Mouse (Mus musculus): ENCODE measurements around the gene Hipk2. TPM values are rescaled to one million over a fixed set of nuclear protein-coding genes. Genes with fewer than 3 reads are reported as not detected.

The Hipk2 gene
- polyA plus RNA-seq, 1 experiment: 33.9 TPM

DNA sequence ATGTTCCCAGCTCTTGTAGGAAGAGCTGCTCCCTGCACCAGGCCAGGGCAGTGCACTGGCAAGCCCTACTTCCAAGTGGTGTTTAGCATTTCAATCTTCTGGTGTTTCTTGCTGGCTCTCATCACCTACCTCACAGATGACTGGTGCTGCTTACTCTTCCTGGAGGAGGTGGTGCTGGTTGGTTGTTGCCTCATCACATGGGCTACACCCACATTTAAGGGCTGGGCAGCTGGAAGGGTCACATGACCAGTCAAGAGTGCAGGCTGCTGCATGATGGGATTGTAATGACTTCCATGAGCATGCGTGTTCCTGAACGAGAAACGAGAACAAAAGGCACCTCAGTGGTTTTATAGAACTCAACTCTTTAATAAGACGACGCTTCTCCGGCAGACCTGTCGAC lies 157.3 kb downstream of the Hipk2 start:
- H3K36me3 ChIP-seq (ENCODE audit: control insufficient read depth, insufficient read depth, low read length): peaks cover 1% of the 10 kb centered on the region
- no peak overlapping the region for H3K27ac ChIP-seq (ENCODE audit: control insufficient read depth, insufficient read depth, low read depth, low read length)
- TF ChIP-seq CTCF (IDR thresholded peaks at IDR 0.05; ENCODE audit: control insufficient read depth, insufficient read depth, insufficient replicate concordance, low read depth, low read length) (no peak), POLR2A (IDR thresholded peaks at IDR 0.05; ENCODE audit: control insufficient read depth, low read depth, low read length) (no peak; the same call in 1 of the 2 replicates)

DNA sequence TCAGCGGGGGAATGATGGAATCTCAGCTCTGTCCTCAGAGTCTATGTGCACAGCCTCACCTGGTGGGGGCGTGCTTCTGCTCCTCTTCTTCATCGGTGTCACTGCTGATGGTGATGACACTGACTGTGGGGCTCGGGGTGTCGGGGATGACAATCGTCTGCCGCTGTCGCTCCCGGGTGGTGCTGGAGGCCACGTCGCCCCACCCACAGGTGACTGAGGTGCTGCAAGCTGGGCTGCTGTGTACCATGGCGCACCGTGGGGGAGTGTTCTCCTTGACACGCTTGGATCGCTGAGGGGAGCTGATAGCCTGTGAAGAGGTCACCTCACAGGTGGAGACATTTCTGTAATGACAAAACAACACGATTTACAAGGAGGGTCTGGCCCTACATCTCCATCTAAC lies 160.1 kb downstream of the Hipk2 start:
- Histone ChIP-seq H3K4me3 (ENCODE audit: control insufficient read depth, low read depth, low read length) (no peak overlapping the region), H3K36me3 (ENCODE audit: control insufficient read depth, insufficient read depth, low read length) (peaks cover 3% of the 10 kb centered on the region), H3K27ac (ENCODE audit: control insufficient read depth, insufficient read depth, low read depth, low read length) (no peak overlapping the region), H3K4me1 (ENCODE audit: control insufficient read depth, insufficient read depth, low read length) (no peaks in the 10 kb centered on the region), H3K27me3 (ENCODE audit: control insufficient read depth, insufficient read depth, low read length) (no peaks in the 10 kb centered on the region)
- TF ChIP-seq POLR2A (IDR thresholded peaks at IDR 0.05; ENCODE audit: control insufficient read depth, low read depth, low read length) (no peak), CTCF (IDR thresholded peaks at IDR 0.05; ENCODE audit: control insufficient read depth, insufficient read depth, insufficient replicate concordance, low read depth, low read length) (no peak)

More for the DNA sequence above, 157.3 kb downstream of the Hipk2 start:
- Histone ChIP-seq H3K4me1 (ENCODE audit: control insufficient read depth, insufficient read depth, low read length) (no peaks in the 10 kb centered on the region), H3K4me3 (ENCODE audit: control insufficient read depth, low read depth, low read length) (peak overlapping the region; percentile 40), H3K27me3 (ENCODE audit: control insufficient read depth, insufficient read depth, low read length) (no peaks in the 10 kb centered on the region)

DNA sequence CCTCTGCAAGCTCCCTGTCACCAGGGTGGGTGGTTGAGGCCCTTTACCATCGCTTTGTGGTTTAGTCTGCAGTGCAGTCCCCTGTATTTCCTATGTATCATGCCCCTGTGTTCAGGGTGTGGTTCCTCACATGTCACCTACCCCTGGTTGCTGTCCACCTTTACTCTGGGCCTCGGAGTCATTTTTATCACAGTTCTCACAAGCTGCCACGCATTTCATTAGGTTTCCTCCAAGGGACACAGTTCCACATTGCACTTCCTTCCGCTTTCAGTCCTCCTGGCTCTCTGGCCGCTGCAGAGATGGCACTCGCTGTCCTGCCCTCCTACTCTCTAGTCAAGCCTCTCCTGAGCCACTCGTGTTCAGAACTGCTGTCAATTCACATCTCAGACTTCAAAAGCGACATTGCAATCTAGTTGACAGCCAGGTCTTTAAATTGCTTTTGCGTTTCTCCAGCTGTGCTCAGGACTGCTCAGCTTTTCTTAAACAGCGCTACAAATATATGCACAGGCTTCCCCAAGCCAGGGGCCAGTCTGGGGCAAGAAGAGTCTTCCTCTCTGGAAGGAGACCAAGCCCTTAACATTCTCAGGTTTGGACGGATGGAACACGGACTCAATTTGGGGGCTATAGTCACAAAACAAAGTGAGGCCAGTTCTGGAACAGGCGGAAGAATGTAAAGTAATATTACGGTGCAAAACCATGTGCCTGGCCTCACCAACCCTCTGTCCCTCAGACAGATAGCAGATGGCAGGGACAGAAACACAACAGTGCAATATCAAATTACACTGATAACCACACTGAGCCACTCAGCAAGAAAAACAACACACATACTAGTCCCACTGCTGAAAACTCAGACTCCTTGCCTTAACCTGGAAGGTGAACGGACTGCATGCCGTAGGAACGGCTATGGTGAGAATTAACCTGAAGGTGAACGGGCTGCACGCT lies 161.7 kb downstream of the Hipk2 start:
- no peaks in the 10 kb centered on the region for H3K27me3 ChIP-seq (ENCODE audit: control insufficient read depth, insufficient read depth, low read length)
- no peak overlapping the region for H3K27ac ChIP-seq (ENCODE audit: control insufficient read depth, insufficient read depth, low read depth, low read length)
- H3K36me3 ChIP-seq (ENCODE audit: control insufficient read depth, insufficient read depth, low read length): peaks cover 3% of the 10 kb centered on the region
- H3K4me1 ChIP-seq (ENCODE audit: control insufficient read depth, insufficient read depth, low read length): no peaks in the 10 kb centered on the region
- TF ChIP-seq POLR2A (IDR thresholded peaks at IDR 0.05; ENCODE audit: control insufficient read depth, low read depth, low read length) (no peak), CTCF (IDR thresholded peaks at IDR 0.05; ENCODE audit: control insufficient read depth, insufficient read depth, insufficient replicate concordance, low read depth, low read length) (no peak)
- H3K4me3 ChIP-seq (ENCODE audit: control insufficient read depth, low read depth, low read length): no peak overlapping the region

DNA sequence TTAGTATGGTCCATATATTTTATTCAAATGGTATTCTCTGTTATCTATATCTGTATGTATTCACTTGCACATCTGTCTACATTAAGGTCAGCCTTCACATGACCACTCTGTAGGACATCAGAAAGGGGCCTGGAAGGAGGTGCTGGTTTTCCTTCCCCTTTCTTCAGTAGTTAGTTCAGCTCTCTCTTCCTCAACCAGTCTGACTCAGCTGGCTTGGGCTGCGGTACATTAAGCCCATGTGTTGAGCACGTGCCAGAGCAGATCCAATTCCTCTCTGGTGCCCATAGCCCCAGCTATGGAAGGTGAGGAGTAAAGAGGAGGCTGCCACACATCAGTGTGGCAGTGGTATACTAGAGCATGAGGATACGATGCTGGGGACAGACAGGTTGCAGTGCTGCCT lies 165.5 kb downstream of the Hipk2 start:
- Histone ChIP-seq H3K27me3 (ENCODE audit: control insufficient read depth, insufficient read depth, low read length) (no peaks in the 10 kb centered on the region), H3K27ac (ENCODE audit: control insufficient read depth, insufficient read depth, low read depth, low read length) (no peak overlapping the region), H3K4me3 (ENCODE audit: control insufficient read depth, low read depth, low read length) (no peak overlapping the region), H3K4me1 (ENCODE audit: control insufficient read depth, insufficient read depth, low read length) (no peaks in the 10 kb centered on the region), H3K36me3 (ENCODE audit: control insufficient read depth, insufficient read depth, low read length) (peaks cover 1% of the 10 kb centered on the region; the same call in 1 of the 2 replicates)
- no peak for TF ChIP-seq CTCF (IDR thresholded peaks at IDR 0.05; ENCODE audit: control insufficient read depth, insufficient read depth, insufficient replicate concordance, low read depth, low read length)
- no peak for TF ChIP-seq POLR2A (IDR thresholded peaks at IDR 0.05; ENCODE audit: control insufficient read depth, low read depth, low read length)

DNA sequence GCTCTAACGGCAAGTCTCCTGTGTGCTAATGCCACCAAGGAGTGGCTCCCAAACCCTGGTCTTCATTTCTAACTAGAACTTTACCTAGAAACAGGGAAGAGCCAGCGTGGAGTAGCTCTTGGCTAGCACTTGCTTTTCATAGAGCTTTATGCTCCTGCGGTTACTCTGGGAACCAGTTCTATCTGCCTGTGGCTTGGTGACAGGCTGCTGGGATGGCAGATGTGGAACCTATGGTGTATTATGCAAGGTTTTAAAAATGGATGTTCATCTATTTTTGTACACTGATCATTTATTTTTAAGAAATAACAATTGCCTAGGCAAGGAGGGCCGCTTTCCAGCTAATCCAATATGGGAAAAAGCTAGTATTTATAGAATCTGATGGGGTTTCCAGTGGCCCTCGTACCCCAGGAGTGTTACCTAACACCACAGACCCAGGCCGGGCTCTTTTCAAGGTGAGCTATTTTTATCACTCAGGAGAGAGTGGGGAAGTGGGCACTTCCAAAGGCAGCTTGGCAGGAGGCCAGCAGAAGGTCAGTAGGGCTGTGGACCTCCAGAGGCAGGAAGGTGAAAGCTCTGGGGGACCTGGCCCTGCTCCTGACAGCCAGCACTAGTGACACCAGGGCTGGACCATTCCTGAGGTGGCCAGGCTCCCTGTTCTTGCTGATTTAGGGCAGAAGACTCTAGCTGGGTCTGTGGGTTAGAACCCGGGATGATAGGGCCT lies 171.5 kb downstream of the Hipk2 start:
- H3K4me3 ChIP-seq (ENCODE audit: control insufficient read depth, low read depth, low read length): peak overlapping the region; percentile 77
- no peak for TF ChIP-seq CTCF (IDR thresholded peaks at IDR 0.05; ENCODE audit: control insufficient read depth, insufficient read depth, insufficient replicate concordance, low read depth, low read length)
- TF ChIP-seq POLR2A (IDR thresholded peaks at IDR 0.05; ENCODE audit: control insufficient read depth, low read depth, low read length): no peak
- H3K4me1 ChIP-seq (ENCODE audit: control insufficient read depth, insufficient read depth, low read length): no peaks in the 10 kb centered on the region
- H3K27ac ChIP-seq (ENCODE audit: control insufficient read depth, insufficient read depth, low read depth, low read length): no peak overlapping the region
- peaks cover 4% of the 10 kb centered on the region; the same call in 1 of the 2 replicates for H3K36me3 ChIP-seq (ENCODE audit: control insufficient read depth, insufficient read depth, low read length)
- H3K27me3 ChIP-seq (ENCODE audit: control insufficient read depth, insufficient read depth, low read length): no peaks in the 10 kb centered on the region

DNA sequence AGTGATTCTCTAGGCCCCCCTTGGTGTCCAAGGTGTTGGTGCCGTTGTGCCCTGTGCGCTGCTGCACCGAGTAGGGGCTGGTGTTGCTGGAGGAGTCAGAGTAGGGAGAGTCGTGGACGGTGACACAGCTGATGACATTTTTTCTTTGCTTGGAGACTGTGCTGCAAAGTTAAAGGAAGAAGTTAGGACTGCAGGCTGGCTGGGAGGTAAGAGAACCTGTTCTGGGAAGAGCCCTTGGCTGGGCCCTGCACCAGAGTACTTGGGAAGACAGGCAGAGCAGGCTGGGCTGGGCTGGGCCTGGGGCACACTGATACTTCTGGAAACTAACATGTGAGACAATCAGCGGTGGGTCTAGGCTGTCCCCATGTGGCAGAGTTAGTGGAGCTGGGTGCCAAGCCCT lies 172.4 kb downstream of the Hipk2 start:
- Histone ChIP-seq H3K27ac (ENCODE audit: control insufficient read depth, insufficient read depth, low read depth, low read length) (no peak overlapping the region), H3K4me1 (ENCODE audit: control insufficient read depth, insufficient read depth, low read length) (no peaks in the 10 kb centered on the region), H3K27me3 (ENCODE audit: control insufficient read depth, insufficient read depth, low read length) (no peaks in the 10 kb centered on the region), H3K4me3 (ENCODE audit: control insufficient read depth, low read depth, low read length) (peak overlapping the region; percentile 77), H3K36me3 (ENCODE audit: control insufficient read depth, insufficient read depth, low read length) (peaks cover 5% of the 10 kb centered on the region; the same call in 1 of the 2 replicates)
- TF ChIP-seq POLR2A (IDR thresholded peaks at IDR 0.05; ENCODE audit: control insufficient read depth, low read depth, low read length) (no peak), CTCF (IDR thresholded peaks at IDR 0.05; ENCODE audit: control insufficient read depth, insufficient read depth, insufficient replicate concordance, low read depth, low read length) (no peak)

DNA sequence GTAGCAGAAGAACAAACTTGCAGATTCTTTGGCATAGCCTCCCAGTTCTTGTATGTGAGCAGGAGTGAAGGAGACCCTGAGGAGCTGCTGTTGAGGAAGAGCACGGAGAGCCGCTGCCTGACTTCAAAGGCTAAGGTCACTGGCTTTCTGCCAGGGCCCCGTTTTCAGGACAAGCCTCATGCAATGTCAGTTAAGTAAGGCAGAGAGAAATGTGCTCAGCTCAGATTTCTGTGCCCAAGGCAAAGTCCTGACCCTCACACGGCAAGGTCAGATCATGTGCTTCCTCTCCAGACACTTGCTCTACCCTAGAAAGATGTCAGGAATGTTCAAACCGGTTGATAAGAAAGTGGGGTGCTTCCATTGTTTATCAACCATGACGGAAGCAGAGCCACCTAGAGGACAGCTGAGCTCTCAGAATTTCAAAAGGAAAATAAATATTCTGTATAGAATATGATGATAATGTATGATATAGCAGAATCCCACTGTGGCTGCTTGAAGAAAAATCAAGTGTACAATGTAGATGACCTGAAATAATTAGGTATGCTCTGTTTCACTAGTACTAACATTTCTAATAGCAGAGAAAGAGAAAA lies 173.1 kb downstream of the Hipk2 start:
- Histone ChIP-seq H3K36me3 (ENCODE audit: control insufficient read depth, insufficient read depth, low read length) (peaks cover 5% of the 10 kb centered on the region; the same call in 1 of the 2 replicates), H3K27me3 (ENCODE audit: control insufficient read depth, insufficient read depth, low read length) (no peaks in the 10 kb centered on the region), H3K4me1 (ENCODE audit: control insufficient read depth, insufficient read depth, low read length) (no peaks in the 10 kb centered on the region), H3K4me3 (ENCODE audit: control insufficient read depth, low read depth, low read length) (peak overlapping the region; percentile 84), H3K27ac (ENCODE audit: control insufficient read depth, insufficient read depth, low read depth, low read length) (peak overlapping the region; percentile 25)
- no peak for TF ChIP-seq CTCF (IDR thresholded peaks at IDR 0.05; ENCODE audit: control insufficient read depth, insufficient read depth, insufficient replicate concordance, low read depth, low read length)
- no peak for TF ChIP-seq POLR2A (IDR thresholded peaks at IDR 0.05; ENCODE audit: control insufficient read depth, low read depth, low read length)

All from testis, adult 2 months (tissue).